Mouse (Mus musculus) spleen, postnatal 10 days (tissue): ENCODE data around the gene Atp8b2.
A peak's percentile ranks its signal among the peaks of the same experiment; 100 is the strongest.

Experiments
- DNase-seq, 2 experiments: peaks; one replicate each; pipeline ENCODE4 v3.0.0; 2021 to 2022; ENCODE audit warnings: low spot score in 2 of 2

Atp8b2 gene

DNA sequence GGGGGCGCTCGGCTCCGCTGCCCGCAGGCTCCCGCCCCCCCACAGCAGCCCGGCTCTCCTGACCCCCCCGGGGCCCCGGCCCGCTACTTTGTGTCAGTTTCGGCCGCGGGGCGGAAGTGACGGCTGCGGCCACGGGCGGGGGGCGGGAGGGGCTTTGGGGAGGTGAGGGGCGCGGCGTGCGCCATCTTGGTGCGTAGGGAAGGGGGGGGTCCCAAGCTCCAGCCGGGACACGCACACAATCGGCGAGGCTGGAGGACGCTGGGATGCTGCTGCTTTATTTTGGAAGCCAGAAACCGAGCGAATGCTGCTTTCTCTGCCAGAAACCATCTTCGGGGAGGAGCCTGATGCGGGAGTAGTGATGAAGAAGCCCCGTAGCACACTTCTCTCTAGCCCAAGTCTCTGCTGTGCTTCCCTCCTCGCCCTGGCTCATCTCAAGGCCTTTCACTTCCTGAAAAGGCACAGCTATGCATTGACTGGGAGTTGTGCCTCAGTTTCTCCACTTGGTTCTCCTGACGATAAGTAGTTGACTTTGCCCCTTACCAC lies at the start of gene Atp8b2:
Gene Atp8b2 (minus strand): TSS at position 288 of the 543 bp plus-strand sequence.
- DNase-seq, result peak; percentile 25 to 51

GRCm38 (mm10) chr3:90010291-90010690 lies 47.0 kb upstream of the Atp8b2 start:
- no peak for DNase-seq

DNA sequence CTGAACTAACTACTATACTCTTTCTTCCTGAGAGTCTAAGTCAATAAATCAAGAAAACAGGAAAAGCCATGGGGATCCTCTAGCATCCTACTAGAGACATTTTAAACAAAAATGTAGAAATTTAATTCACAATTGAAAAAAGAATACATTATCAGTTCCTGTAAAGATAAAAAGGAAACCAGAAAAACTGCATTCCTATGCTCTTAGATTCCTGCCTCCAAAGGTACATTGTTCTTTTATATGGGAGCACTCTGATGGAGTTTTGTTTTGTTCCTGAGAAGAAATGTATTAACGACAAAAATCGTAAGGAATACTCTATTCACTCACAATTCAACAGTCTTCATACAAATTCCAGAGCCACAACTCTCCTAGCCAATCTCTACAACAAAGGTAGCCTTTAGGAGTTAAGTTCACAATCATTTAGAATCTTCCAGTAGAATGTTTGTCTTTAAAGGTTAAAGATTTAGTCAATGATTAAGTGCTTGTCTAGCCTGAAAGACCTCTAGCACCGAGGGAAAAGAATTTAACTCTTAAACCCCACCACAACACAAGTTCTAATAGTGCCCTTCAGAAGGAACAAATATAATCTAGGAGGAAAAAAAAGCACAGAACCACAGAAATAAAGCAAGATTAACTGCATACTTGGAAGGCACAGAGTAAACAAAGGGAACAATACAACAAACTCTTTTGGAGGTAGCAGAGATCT lies 40.9 kb upstream of the Atp8b2 start:
- DNase-seq, result no peak

GRCm38 (mm10) chr3:89999830-90000229 lies 36.5 kb upstream of the Atp8b2 start:
- no peak for DNase-seq

GRCm38 (mm10) chr3:89999090-89999489 lies 35.8 kb upstream of the Atp8b2 start:
- peak in 1 of 2 experiments; percentile 21 for DNase-seq

GRCm38 (mm10) chr3:89998612-89999054 lies 35.3 kb upstream of the Atp8b2 start, which contains the start of gene Hax1:
Hax1 (minus strand) TSS chr3:89998780.
- peak; percentile 94 to 97 for DNase-seq

- peak in 1 of 2 experiments; percentile 28 for DNase-seq
Measured at GRCm38 (mm10) chr3:89997791-89998495, 34.6 kb upstream of the Atp8b2 start.

GRCm38 (mm10) chr3:89994807-89995515 lies 31.7 kb upstream of the Atp8b2 start:
- DNase-seq, result no peak

DNA sequence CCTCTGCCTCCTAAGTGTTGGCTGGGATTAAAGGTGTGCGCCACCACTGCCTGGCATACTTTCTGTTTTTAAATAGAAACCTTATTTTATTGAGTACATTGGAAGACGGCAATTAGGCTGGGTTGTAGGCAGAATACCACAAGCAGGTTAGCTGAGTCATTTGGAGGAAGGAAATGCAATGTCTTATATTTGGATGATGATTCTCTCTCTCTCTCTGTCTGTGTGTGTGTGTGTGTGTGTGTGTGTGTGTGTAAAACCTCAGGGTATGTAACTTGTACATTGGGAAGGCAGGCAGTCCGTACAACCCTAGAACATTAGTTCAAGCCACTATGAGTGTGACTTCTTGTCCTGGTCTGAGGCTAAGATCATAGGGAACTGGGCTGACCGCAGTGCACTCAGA lies 24.5 kb upstream of the Atp8b2 start:
- no peak for DNase-seq

DNA sequence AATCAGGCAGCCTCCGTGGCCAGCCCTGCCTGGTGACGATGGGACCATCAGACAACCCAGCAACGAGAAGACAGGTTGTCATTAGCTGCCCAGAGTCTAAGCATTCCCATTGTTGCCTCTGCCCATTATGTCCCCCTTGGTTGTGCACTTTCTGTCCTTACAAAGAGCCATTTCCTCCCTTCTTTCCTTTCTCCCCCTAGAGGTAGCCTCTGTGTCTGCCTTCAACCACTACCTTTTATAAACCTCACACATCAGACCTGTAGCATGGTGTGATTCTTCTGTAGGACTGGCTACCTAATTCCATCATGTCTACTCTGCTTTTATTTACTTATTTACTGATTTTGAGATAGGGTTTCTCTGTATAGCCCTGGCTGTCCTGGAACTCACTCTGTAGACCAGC lies 23.9 kb upstream of the Atp8b2 start:
- DNase-seq, result no peak

- no peak for DNase-seq
Measured at GRCm38 (mm10) chr3:89982426-89982825, 19.1 kb upstream of the Atp8b2 start.

- no peak for DNase-seq
Measured at GRCm38 (mm10) chr3:89976859-89977258, 13.6 kb upstream of the Atp8b2 start.

GRCm38 (mm10) chr3:89968509-89968908 lies 5.2 kb upstream of the Atp8b2 start:
- DNase-seq, result no peak

- DNase-seq, result peak in 1 of 2 experiments; percentile 34
Measured at GRCm38 (mm10) chr3:89966946-89967345, 3.6 kb upstream of the Atp8b2 start.

DNA sequence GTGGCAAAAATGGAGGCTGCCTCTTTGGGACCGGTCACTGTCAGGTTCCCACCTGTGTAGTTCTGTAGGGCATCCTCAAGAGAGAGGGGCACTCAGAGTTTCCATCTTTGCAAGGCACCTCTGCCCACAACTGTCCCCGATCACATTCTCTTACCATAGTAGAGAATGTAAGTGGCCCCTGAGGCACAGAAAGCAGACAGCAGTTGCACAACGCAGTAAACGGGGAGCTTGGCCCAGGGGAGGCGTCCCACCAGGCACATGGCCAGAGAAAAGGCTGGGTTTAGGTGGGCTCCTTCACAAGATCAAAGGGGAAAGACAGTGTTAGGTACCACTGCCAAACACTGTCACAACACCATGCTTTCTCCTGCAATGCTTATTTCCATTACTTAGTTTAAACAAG lies 2.7 kb upstream of the Atp8b2 start:
- DNase-seq, result no peak

GRCm38 (mm10) chr3:89965557-89965956 lies 2.2 kb upstream of the Atp8b2 start:
- no peak for DNase-seq

DNA sequence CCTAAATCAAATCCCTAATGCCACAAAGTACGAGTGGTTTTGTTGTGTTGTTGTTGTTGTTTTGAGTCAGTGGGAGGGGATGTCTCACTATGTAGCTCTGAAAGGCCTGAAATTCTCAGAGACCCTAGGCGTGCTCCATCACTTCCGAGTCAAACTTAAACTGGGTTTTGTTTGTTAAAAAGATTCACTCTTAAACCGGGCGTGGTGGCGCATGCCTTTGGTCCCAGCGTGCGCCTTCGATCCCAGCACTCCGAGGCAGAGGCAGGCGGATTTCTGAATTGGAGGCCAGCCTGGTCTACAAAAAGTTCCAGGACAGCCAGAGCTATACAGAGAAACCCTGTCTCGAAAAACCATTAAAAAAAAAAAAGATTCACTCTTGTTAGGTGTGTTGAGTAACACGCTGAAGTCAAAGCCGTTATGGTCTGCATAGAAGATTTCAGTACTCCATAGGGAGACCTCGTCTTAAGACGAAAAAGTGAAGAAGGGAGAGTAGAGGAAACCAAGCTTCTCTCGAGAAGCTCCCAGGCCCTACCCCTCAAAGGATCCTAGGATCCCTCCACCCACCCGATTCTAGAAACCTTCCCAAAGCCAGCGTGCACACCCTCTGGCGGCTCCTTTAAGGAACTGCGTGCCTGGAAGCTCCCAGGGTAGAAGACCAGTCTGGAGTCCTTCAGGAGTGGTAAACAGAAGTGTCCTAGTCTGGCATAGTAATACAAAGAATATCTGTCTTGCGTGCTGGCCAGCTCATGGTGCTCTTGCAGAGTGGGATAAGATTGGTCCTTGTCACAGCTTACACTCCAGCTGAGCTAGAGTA lies 825 bp upstream of the Atp8b2 start:
- peak in 1 of 2 experiments; percentile 50 for DNase-seq

DNA sequence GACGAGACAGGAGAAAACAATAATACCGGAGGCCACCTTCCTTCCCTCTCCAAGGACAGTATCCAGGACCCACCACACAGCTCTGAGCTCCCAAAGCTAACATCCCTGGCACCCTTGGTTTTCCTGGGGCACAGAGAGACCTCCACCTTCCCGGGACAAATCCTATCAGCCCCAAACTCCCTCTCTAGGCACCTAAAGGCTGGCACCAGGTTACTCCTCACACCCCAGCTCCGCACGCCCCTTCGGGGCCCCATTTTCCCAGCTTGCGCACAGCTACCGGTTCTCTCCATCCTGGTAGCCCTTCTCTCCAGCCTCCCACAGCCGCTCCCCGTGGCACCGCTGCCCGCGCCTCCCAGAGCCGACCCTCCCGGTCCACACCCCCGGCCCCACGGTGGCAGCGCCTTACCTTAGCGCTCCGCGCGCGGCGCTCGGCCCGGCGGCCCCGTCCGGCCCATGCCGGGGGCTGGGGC lies 522 bp downstream of the Atp8b2 start:
- DNase-seq, result peak; percentile 22 to 24

- DNase-seq, result no peak
Measured at GRCm38 (mm10) chr3:89962059-89962750, 1.1 kb downstream of the Atp8b2 start.

GRCm38 (mm10) chr3:89961436-89961835 lies 1.9 kb downstream of the Atp8b2 start:
- no peak for DNase-seq
